Mouse (Mus musculus): ENCODE measurements around the gene Klhl33.
A peak's percentile ranks its signal among the peaks of the same experiment; 100 is the strongest.
"Not testable (repeated sequence)": the region's sequence is repeated elsewhere in the genome, so short reads cannot be mapped to it uniquely, and the experiment has no call there.

The Klhl33 gene

DNA sequence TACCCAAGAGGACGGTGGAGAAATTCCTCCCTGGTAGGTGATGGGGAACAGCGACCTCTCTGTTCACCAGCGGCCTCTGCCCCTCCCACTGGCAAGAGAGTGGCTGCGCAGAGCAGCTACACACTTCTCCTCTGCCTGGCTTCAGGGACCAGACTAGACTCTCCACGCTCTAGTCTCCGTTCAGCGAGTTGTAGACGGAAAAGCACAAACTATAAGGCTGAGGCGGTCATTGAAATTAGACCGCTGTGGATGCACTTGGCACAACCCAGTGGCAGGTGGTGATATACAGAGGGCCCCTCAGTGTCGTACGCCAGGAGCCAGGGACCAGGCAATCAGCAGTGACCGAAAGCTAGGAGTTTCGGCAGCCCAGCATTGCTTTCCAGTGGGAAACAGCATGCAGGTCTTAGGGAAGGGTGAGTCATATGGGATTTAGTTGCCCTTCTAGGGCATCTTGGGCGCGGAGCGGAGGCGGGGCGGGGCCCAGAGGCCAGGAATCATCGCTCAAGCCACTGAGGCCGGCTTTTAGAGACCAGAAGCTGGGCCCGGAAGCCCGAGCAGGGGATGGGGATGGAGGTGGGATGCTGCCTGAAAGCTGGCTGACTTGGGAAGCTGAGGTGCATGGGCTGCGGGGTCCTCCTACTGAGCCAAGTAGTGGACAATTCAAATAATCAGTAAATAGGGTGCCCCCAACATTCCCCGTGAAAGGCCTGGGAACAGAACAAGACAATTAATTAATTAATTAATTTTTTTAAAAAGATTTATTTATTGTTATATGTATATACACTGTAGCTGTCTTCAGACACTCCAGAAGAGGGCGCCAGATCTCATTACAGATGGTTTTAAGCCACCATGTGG is 6.9 kb upstream of the Klhl33 start:
- DNase-seq (ENCODE audit: low read depth): no peak

DNA sequence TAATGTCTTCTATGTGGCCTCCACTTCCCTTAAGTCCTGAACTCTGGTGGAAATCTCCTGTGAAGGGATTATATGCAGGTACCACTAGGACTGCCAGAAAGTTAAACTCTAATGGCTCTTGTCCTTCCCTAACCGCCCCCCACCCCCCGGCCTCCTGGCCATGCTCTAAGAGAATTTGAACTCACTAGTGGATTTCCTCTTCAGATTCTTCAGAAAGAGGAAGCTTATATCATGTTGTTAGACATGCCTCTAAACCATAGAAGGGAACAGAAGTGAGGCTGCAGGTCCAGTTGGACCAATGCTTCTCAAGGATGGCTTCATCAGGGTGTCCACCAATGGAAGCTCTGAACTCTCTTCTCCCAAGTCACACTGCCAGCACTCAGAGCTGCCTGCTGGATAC is 685 bp upstream of the Klhl33 start:
- not testable (repeated sequence) for DNase-seq (ENCODE audit: low read depth)

DNA sequence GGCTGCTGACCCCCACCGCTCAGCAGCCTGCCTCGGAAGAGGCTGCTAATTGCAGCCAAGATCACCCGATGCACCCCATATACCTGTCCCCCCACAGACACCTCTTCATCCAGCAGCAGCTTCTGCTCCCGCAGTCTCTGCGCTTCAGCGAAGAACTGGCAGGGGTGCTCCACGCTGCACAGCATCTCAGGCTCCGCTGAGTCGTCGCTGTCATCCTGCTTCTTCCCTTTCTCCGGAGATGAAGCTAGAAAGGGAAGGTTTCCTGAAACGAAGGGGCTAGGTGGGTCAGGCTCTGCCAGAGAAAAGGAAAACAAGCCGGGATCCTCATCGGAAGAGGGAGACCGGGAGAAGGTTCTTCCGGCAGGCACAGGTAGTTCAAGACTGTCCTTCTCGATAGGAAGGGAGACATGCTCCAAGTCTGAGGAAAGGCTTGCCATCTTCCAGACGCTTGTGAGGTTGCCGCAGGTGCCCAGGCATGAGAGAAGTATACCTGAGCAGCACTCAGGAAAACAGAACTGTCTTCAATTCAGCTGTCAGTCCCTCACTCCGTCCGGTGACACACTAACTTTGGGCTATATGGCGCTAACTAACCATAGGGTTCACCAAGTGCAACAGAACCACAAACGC is 447 bp downstream of the Klhl33 start:
- no peak for DNase-seq (ENCODE audit: low read depth)

GRCm38 (mm10) chr14:50895985-50896746 is 1.1 kb downstream of the Klhl33 start:
- no peak for DNase-seq (ENCODE audit: low read depth)

DNA sequence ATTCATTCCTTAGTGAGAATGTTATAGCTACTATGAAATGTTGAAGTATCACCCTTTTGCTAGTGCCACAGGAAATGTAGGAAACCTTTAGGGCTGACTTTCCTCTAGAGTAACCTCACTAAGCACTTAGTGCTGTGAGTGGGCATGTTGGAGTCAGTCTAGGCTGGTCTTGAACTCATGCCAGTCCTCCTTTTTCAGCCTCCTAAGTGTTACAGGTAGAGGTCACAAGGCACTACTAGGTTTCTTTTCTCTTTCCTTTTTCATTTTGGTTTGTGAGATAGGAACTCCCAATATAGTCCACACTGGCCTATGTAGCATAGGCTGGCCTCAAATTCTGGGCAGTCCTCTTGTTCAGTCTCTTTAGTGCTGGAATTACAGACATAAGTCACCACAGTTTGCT is 1.9 kb downstream of the Klhl33 start:
- DNase-seq (ENCODE audit: low read depth): no peak

- DNase-seq (ENCODE audit: low read depth): no peak
These were observed 4.5 kb downstream of the Klhl33 start for GRCm38 (mm10) chr14:50892541-50893459.

- DNase-seq (ENCODE audit: low read depth): no peak
These were observed 5.2 kb downstream of the Klhl33 start for GRCm38 (mm10) chr14:50892091-50892490.

- no peak for DNase-seq (ENCODE audit: low read depth)
These were observed 5.7 kb downstream of the Klhl33 start for GRCm38 (mm10) chr14:50891621-50892020.

DNA sequence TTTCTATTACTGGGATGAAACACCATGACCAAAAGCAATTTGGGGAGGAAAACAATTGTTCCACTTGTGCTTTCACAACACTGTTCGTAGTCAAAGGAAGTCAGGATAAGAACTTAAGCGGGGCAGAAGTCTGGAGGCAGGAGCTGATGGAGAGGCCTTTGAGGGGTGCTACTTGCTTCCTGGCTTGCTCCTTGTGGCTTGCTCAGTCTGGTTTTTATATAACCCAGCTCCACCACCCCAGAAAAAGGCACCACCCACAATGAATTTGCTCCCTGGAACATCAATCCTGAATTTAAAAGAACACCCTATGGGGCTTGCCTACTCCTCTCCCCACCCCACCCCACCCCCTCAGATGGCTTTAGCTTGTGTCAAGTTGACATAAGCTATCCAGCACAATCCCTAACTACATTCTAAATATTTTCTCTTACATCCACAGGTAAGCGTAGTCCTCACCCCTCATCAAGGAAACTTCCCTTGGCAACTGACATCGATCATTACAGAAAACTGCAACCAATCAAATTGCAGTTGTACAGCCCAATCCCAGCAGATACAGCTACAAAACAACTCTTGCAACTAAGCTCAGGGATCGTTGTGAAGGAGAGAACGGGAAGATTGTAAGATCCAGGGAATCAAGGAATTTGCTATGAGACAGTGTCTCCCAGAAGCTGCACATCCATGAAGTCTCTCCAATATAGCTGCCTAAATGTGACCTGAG is 20.9 kb downstream of the Klhl33 start:
- no peak for DNase-seq (ENCODE audit: low read depth)

GRCm38 (mm10) chr14:50875591-50876230 is 21.6 kb downstream of the Klhl33 start:
- no peak for DNase-seq (ENCODE audit: low read depth)

DNA sequence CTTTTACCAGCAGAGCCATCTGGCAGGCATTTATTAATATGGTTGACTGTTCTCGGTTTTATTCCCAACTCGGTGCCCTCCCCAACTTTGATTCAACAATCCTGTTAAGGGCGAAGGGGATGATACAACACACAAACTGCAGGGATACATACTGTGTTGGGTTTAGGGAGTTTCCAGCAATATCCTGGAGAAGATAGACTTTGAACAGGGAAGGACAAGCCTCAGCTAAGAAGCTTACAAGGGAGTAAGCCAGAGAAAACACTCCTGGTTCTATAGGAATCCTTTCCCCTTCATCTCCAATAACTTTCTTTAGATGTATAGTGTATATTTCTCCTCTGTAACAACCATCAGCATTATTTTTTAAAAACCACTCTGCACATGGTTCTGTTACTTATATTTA is 22.1 kb downstream of the Klhl33 start:
- no peak for DNase-seq (ENCODE audit: low read depth)

DNA sequence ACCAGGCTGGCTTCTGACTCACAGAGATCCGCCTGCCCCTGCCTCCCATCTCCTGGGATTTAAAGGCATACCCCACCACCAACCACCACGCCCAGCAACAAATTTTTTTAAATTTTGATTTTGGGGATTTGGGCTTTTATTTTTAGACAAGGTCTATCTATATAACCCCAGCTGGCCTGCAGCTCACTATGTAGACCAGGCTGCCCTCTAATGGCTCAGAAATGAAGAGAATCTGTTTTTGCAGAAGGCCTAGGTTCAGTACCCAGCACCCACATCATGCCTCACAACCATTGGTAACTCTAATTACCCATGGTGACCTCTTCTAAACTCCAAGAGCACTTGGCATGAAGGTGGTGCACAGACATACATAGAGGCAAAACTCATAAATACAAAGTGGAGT is 26.0 kb downstream of the Klhl33 start:
- no peak for DNase-seq (ENCODE audit: low read depth)

GRCm38 (mm10) chr14:50870805-50871143 is 26.5 kb downstream of the Klhl33 start:
- DNase-seq (ENCODE audit: low read depth): no peak

GRCm38 (mm10) chr14:50869889-50870804 is 27.2 kb downstream of the Klhl33 start, which contains the start of gene Tep1:
Tep1 (minus strand) TSS chr14:50870560.
- peak; percentile 49 for DNase-seq (ENCODE audit: low read depth)

- no peak for DNase-seq (ENCODE audit: low read depth)
These were observed 28.7 kb downstream of the Klhl33 start for GRCm38 (mm10) chr14:50868656-50869055.

DNA sequence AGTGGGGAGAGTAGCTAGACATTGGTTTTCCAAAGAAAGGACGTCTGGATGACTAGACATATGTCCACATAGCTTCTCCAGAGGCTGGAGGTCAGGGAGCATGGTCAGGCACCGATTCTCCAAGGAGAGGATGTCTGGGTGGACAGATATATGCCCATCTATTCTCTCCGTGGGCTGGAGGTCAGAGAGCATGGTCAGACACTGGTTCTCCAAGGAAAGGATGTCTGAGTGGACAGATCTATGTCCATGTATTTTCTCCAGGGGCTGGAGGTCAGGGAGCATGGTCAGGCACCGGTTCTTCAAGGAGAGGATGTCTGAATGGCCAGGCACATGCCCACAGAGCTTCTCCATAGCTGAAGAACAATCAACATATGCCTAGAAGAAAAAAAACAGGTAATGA is 29.1 kb downstream of the Klhl33 start:
- DNase-seq (ENCODE audit: low read depth): no peak

DNA sequence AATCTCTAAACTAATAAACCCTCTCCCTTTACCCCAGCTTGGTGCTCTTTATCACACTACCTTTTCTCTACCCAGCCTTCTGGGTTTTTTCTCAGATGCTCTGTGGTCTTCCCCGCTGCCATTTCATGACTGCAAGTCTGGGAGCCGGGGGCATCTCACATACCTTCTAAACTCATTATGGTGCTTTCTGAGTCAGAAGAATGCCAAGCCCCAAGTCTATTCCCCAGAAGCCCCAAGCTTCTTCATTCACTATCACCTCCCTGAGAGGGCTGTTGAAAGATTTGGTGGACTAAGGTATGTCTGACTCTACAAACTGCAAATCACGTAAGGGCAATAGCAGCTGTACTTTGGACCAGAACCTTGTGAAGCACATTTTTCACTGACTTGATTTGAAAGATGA is 30.3 kb downstream of the Klhl33 start:
- no peak for DNase-seq (ENCODE audit: low read depth)

GRCm38 (mm10) chr14:50865005-50865404 is 32.3 kb downstream of the Klhl33 start:
- not testable (repeated sequence) for DNase-seq (ENCODE audit: low read depth)

GRCm38 (mm10) chr14:50862641-50863040 is 34.7 kb downstream of the Klhl33 start:
- DNase-seq (ENCODE audit: low read depth): no peak

DNA sequence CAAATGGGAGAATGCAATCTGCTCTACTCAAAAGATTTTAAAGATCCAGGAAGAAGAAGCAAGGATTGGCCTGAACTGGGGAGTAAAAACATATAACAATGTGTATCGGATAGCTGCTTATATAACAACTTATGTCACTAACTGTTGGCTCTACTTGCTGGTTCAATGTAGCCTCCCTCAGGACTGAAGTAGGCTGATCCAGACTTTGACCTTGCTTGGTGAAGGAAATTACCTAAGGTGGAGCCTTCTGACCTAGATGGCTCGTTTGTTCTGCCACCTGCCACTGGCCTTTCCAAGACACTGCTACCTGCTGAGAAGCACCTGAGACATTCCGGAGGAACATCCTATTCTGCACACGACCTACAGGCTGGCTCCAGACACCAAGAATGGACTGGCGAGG is 41.5 kb downstream of the Klhl33 start:
- no peak for DNase-seq (ENCODE audit: low read depth)

Measured in c-Kit-positive CD71-positive TER-119-negative erythroid progenitor cells, embryonic 14.5 days (primary cell).